Mouse (Mus musculus) erythroblast, adult 5-6 weeks (primary cell): ENCODE data around the gene Ccdc184. TPM values are rescaled to one million over a fixed set of nuclear protein-coding genes. Genes with fewer than 3 reads are reported as not detected.

Source experiments
- ATAC-seq: replicated peaks from 2 replicates; pipeline ENCODE4 v1.8.0; 2016; ENCODE audit warnings: moderate number of reproducible peaks, mild to moderate bottlenecking, moderate TSS enrichment, inconsistent platforms; ENCODE audit not compliant: poor library complexity, low FRiP score, severe bottlenecking
- total RNA-seq, 2 experiments: library from RNA; stranded (forward) in 1 of 2; stranded (reverse) in 1 of 2; fragments of 150-400 nt in 1 of 2; fragments of 200-764, 138-1000 nt in 1 of 2; gene quantifications; 2 replicates each; pipeline versions ENCODE4 v1.2.3 to v1.2.4; 2015 to 2017; ENCODE audit warnings: low replicate concordance in 2 of 2

The Ccdc184 gene
- total RNA-seq, 2 experiments from 2014 or later = not detected

GRCm38 (mm10) chr15:98209676-98210075 is 42.7 kb downstream of the Ccdc184 start:
- ATAC-seq = no peak

DNA sequence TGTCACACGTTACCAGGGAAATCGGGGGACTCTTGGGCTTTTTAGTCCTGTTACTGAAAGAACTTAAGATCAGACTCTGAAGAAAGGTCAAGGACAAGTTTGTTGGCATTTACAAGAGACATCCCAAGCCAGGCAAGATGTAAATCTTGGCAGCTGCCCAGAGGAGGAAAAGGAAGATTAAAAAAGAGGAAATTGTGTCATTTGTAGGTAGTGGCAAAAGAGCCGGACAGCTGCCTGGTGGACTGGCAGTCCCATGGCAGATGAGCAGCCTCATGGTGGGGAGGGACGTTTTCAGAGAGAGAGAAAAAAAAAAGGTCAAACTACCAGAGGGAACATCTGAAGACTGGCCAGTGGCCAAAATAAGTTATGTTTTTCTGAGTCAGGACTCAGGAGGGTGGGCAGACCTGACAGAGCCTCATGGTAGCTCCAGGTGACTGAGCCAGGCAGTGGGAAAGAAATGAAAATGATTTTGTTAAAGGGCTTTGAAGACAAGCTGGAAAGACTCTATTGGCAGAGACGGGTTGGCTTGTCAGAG is 46.4 kb downstream of the Ccdc184 start:
- no peak for ATAC-seq

- ATAC-seq = no peak
Measured at GRCm38 (mm10) chr15:98214130-98214529, 47.2 kb downstream of the Ccdc184 start.

Other genes starting within 250 kb of the Ccdc184 start
- gene Tmem106c, start 203.0 kb upstream of the Ccdc184 start, total RNA-seq (2015; ENCODE audit: low replicate concordance) = 8.2 and 18.3 TPM in 2 replicates
- gene Tmem106c, start 203.0 kb upstream of the Ccdc184 start, total RNA-seq (2017; ENCODE audit: low replicate concordance) = 1.4 and 4.3 TPM in 2 replicates
- not detected in 2 replicates for gene Col2a1, start 162.5 kb upstream of the Ccdc184 start, total RNA-seq (2015; ENCODE audit: low replicate concordance)
- not detected in 2 replicates for gene Col2a1, start 162.5 kb upstream of the Ccdc184 start, total RNA-seq (2017; ENCODE audit: low replicate concordance)
- 0.58 and 4.0 TPM in 2 replicates for gene Pfkm, start 74.6 kb upstream of the Ccdc184 start, total RNA-seq (2015; ENCODE audit: low replicate concordance)
- 6.4 and 6.7 TPM in 2 replicates for gene Pfkm, start 74.6 kb upstream of the Ccdc184 start, total RNA-seq (2017; ENCODE audit: low replicate concordance)
- gene Senp1, start 73.4 kb upstream of the Ccdc184 start, total RNA-seq (2015; ENCODE audit: low replicate concordance) = 20.9 and 23.2 TPM in 2 replicates
- gene Senp1, start 73.4 kb upstream of the Ccdc184 start, total RNA-seq (2017; ENCODE audit: low replicate concordance) = 20.1 and 22.3 TPM in 2 replicates
- gene Asb8, start 1.5 kb upstream of the Ccdc184 start, total RNA-seq (2015; ENCODE audit: low replicate concordance) = 11.3 and 11.7 TPM in 2 replicates
- 7.7 and 11.2 TPM in 2 replicates for gene Asb8, start 1.5 kb upstream of the Ccdc184 start, total RNA-seq (2017; ENCODE audit: low replicate concordance)
- not detected in 2 replicates for gene Olfr288, start 28.4 kb downstream of the Ccdc184 start, total RNA-seq (2015; ENCODE audit: low replicate concordance)
- not detected in 2 replicates for gene Olfr288, start 28.4 kb downstream of the Ccdc184 start, total RNA-seq (2017; ENCODE audit: low replicate concordance)
- gene Gm44579, start 53.8 kb downstream of the Ccdc184 start, total RNA-seq (2015; ENCODE audit: low replicate concordance) = not detected in 2 replicates
- not detected in 2 replicates for gene Gm44579, start 53.8 kb downstream of the Ccdc184 start, total RNA-seq (2017; ENCODE audit: low replicate concordance)
- not detected in 2 replicates for gene Olfr287, start 53.9 kb downstream of the Ccdc184 start, total RNA-seq (2015; ENCODE audit: low replicate concordance)
- not detected in 2 replicates for gene Olfr287, start 53.9 kb downstream of the Ccdc184 start, total RNA-seq (2017; ENCODE audit: low replicate concordance)
- not detected in 2 replicates for gene Olfr286, start 67.3 kb downstream of the Ccdc184 start, total RNA-seq (2015; ENCODE audit: low replicate concordance)
- not detected in 2 replicates for gene Olfr286, start 67.3 kb downstream of the Ccdc184 start, total RNA-seq (2017; ENCODE audit: low replicate concordance)
- gene H1fnt, start 90.1 kb downstream of the Ccdc184 start, total RNA-seq (2015; ENCODE audit: low replicate concordance) = not detected in 2 replicates
- not detected in 2 replicates for gene H1fnt, start 90.1 kb downstream of the Ccdc184 start, total RNA-seq (2017; ENCODE audit: low replicate concordance)
- gene Zfp641, start 129.0 kb downstream of the Ccdc184 start, total RNA-seq (2015; ENCODE audit: low replicate concordance) = not detected in 2 replicates
- gene Zfp641, start 129.0 kb downstream of the Ccdc184 start, total RNA-seq (2017; ENCODE audit: low replicate concordance) = 0.17 and 0.56 TPM in 2 replicates
- not detected in 2 replicates for gene Olfr285, start 150.2 kb downstream of the Ccdc184 start, total RNA-seq (2015; ENCODE audit: low replicate concordance)
- gene Olfr285, start 150.2 kb downstream of the Ccdc184 start, total RNA-seq (2017; ENCODE audit: low replicate concordance) = not detected in 2 replicates
- not detected in 2 replicates for gene Olfr284, start 173.8 kb downstream of the Ccdc184 start, total RNA-seq (2015; ENCODE audit: low replicate concordance)
- gene Olfr284, start 173.8 kb downstream of the Ccdc184 start, total RNA-seq (2017; ENCODE audit: low replicate concordance) = not detected in 2 replicates
- gene Olfr283, start 213.8 kb downstream of the Ccdc184 start, total RNA-seq (2015; ENCODE audit: low replicate concordance) = not detected in 2 replicates
- not detected in 2 replicates for gene Olfr283, start 213.8 kb downstream of the Ccdc184 start, total RNA-seq (2017; ENCODE audit: low replicate concordance)